Mouse (Mus musculus) G1E (cell line): ENCODE data around the gene Emc1.

ENCODE experiments used
- CTCF ChIP-seq: IDR thresholded peaks from 2 replicates; pipeline ENCODE4 v1.5.1; 2012; ENCODE audit warnings: low read depth, low read length, inconsistent platforms, mixed read lengths
- GATA1 ChIP-seq: IDR thresholded peaks from 2 replicates; pipeline ENCODE4 v1.6.1; 2012; ENCODE audit warnings: borderline replicate concordance, low read length, inconsistent platforms, mixed read lengths
- POLR2AphosphoS5 ChIP-seq: IDR thresholded peaks from 2 replicates; pipeline ENCODE4 v1.6.1; 2012; ENCODE audit warnings: low read depth, low read length, inconsistent platforms; ENCODE audit not compliant: insufficient replicate concordance
- TAL1 ChIP-seq: conservative IDR thresholded peaks from 2 replicates; pipeline ENCODE4 v1.6.1; 2012; ENCODE audit warnings: low read depth, low read length, inconsistent platforms, mixed read lengths

DNA sequence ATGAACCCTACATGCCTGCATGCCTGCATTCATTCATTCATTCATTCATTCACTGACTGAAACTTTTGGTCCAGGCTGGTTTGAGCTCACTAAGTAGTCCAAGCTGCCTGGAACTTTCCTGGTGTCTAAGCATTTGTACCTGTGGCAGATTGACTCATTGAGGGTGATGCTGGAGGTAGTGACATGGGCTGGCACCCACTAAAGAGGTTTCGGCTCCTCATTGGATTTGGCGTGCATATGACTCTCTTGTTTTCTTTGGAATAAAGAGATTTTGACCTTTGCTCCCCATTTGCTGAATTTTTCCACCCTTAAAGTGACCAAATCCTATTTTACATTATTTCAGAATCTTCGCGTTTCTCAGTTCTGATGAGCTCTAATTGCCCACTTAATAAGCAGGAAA is 37.2 kb downstream of the Emc1 start:
- no peak for TF ChIP-seq POLR2AphosphoS5
- no peak for TF ChIP-seq CTCF
- no peak for TF ChIP-seq TAL1
- no peak for TF ChIP-seq GATA1
